Mouse (Mus musculus): ENCODE measurements at regions not wholly inside any gene's neighbourhood (a gene's known extent, or its start where the extent isn't known, plus 50 kb on each side); places are given as distances from the start of the nearest gene placed in this dataset.

DNA sequence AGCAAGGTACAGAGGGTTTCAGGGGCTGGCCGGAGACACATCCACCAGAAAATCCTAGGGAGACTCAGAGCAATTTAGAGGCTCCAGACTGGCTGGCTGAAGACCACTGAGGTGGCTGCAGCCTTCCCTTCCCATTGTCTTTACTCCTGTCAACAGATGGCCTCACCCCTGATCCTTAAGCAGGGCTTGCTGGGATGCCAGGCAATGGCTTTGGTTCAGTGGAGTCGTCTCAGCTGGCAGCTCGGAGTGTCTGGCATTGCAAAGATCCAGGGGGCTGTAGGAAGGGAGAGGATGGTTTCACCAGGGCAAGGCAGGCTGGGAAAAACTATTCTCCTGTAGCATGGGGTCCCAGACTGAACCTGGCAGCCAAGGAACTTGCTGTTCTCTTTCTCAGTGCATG, 395.8 kb downstream of the Tshz3 start:
- DNase-seq (ENCODE audit: low spot score): no peak

DNA sequence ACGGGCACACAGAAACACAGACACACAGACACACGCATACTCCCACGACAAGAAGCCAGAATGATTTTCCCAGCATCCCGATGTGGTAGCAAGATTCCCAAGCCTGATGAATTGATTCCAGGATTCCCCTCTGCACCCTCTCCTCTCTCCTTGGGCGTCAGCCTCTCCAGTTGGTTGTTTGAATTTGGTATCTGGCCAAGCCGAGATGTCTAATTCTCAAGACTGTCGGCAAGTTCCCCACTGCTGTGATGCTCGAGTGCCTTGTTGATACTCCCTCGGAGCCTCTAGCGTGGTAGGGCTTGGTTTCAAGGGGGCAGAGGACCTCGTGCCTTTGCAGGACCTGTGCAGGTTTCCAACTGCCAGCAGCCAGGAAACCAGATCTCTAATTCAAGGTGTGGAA, 397.9 kb downstream of the Tshz3 start:
- DNase-seq (ENCODE audit: low spot score): no peak

- DNase-seq (ENCODE audit: low spot score): no peak
Measured at GRCm38 (mm10) chr7:37096291-37096690, 398.4 kb downstream of the Tshz3 start.

- no peak for DNase-seq (ENCODE audit: low spot score)
Measured at GRCm38 (mm10) chr7:37098950-37099349, 401.0 kb downstream of the Tshz3 start.

GRCm38 (mm10) chr7:37104671-37105070, 406.8 kb downstream of the Tshz3 start:
- no peak for DNase-seq (ENCODE audit: low spot score)

- DNase-seq (ENCODE audit: low spot score): no peak
Measured at GRCm38 (mm10) chr7:37111071-37111470, 413.2 kb downstream of the Tshz3 start.

- DNase-seq (ENCODE audit: low spot score): no peak
Measured at GRCm38 (mm10) chr7:37120776-37121175, 422.9 kb downstream of the Tshz3 start.

GRCm38 (mm10) chr7:37140191-37140590, 442.3 kb downstream of the Tshz3 start:
- DNase-seq (ENCODE audit: low spot score): no peak

DNA sequence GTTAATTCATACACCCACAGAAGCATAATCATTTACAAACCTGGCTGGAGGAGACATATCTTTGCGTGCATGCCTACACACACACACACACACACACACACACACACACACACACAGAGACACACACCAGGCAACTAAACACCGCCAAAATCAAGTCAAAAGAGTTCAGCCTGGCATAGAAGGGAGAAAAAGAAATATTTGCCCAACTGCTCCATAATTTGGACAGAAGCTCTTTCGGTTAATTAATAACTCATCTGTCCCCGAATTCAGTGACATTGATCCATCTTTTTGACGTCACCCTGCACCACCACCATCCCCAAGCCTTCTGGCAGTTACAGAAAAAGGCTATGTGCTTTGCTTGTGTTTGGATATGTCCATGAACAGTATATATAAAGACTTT, 444.9 kb downstream of the Tshz3 start:
- no peak for DNase-seq (ENCODE audit: low spot score)

DNA sequence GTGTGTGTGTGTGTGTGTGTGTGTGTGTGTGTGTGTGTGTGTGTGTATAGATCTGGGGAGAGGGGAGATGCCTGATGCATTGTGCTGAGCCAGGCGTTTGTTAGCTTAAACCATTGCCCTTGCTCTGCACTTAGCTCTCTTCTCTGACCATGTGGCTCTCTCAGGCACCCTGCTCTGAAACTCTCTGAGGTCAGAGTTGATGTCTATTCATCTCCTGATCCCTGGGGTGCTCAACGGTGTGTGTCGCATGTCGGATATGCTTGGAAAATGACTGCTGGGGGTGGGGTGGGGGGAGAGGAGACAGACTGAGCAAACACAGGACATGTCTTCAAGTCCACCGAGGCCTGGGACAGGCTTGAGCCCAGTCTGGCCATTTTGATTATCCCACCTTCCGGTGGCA, 446.4 kb downstream of the Tshz3 start:
- no peak for DNase-seq (ENCODE audit: low spot score)

DNA sequence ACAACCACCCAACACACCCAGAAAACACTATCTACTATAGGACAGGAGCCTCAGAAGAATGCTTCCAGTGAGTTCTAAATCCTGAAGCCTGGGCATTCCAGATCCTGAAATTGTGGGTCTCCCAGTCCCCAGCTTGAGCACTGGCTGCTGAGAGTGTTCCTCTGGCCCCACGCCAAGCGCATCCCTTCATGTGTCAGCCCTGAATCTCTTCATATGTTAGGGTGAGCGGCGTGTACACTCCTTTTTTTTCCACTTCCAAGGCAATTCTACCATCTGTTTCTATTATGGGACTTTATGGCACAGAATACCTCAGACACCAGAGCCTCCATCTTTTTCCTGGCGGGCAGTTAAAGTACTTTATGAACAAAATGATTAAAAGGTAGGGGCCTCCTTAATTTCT, 451.8 kb downstream of the Tshz3 start:
- DNase-seq (ENCODE audit: low spot score): no peak

DNA sequence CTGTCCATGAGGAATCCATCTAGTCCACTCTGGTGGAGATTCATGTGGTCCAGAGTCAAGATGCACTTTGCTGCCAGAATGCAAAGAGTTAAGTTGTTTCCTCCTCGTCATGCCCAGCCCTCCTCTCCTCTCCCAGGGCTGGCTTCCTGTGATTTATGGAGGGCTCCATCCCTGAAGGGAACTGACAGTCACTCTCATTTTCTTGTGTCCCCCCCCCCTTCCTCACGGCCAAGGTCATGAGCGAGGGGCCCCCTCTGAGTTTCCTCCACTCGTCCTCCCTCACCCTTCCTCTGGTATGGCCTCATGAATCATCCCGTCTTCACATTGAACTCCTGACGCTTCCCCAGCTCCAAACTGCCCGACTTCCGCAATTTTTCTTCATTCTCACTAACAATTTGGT, 461.9 kb downstream of the Tshz3 start:
- DNase-seq (ENCODE audit: low spot score): no peak

- no peak for DNase-seq (ENCODE audit: low spot score)
Measured at GRCm38 (mm10) chr7:37168883-37169282, 471.0 kb downstream of the Tshz3 start.

GRCm38 (mm10) chr7:37175746-37176145, 477.8 kb downstream of the Tshz3 start:
- no peak for DNase-seq (ENCODE audit: low spot score)

- DNase-seq (ENCODE audit: low spot score): no peak
Measured at GRCm38 (mm10) chr7:37178256-37178655, 480.3 kb downstream of the Tshz3 start.

GRCm38 (mm10) chr7:37179907-37180306, 482.0 kb downstream of the Tshz3 start:
- DNase-seq (ENCODE audit: low spot score): no peak

- DNase-seq (ENCODE audit: low spot score): no peak
Measured at GRCm38 (mm10) chr7:37180416-37180815, 482.5 kb downstream of the Tshz3 start.

GRCm38 (mm10) chr7:37181109-37181508, 483.2 kb downstream of the Tshz3 start:
- no peak for DNase-seq (ENCODE audit: low spot score)

DNA sequence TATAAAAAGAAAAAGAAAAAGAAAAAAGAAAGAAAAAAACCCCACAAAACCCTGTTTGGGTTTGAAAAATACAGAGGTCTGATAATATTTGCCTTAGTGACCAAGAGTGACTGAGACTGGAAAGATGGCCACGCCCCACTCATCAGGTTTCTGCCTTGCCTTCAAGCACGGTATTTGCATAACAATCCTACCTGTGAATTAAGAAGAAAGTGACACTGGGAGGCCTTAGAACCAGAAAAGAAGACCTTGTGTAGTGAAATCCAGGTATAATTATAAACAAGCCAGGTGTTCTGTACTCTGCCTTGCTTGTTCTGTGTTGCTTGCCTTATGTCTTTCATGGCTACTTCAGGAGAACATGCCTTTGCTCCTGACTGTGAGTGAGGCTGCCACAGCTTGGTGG, 494.6 kb downstream of the Tshz3 start:
- no peak for DNase-seq (ENCODE audit: low spot score)

GRCm38 (mm10) chr7:37204800-37205199, 506.9 kb downstream of the Tshz3 start:
- no peak for DNase-seq (ENCODE audit: low spot score)

DNA sequence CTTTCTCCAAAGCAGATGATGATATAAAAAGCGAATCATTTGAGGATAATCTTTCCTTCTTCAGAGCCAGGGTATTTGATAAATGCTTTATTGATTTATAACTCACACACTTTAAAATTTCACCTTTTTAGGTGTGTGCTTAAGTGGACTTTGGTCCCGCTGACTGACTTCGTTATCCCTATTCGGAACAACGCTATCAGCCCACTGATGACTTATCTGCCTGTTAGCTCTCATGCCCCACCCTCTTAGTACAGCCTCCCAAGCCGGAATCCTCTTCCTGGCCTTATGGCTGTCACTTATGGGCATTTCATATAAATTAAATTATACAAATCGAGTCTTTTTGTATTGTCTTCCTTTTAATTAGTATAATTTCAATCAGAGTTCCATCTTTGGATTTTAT, 510.4 kb downstream of the Tshz3 start:
- no peak for DNase-seq (ENCODE audit: low spot score)

DNA sequence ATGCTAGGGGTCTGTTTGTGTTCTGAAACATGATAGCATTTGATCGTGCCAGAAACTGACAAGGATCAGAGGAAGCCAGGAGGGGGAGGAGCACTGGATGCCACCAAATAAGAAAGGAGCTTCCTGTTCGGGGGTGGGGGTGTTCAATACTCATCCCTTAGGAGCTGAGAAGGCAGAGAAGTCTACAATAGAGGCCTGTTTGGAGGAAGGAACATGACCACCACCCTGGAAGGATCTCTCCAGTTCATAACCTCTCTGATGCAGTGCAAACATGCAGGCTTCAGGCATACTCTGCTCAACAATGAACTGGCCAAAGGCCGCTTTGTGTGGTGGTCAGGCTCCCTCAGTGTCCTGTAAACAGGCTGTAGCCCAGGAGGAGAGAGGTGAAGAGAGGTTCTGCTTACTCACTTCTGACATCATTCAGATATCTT, 515.8 kb downstream of the Tshz3 start:
- DNase-seq (ENCODE audit: low spot score): no peak

DNA sequence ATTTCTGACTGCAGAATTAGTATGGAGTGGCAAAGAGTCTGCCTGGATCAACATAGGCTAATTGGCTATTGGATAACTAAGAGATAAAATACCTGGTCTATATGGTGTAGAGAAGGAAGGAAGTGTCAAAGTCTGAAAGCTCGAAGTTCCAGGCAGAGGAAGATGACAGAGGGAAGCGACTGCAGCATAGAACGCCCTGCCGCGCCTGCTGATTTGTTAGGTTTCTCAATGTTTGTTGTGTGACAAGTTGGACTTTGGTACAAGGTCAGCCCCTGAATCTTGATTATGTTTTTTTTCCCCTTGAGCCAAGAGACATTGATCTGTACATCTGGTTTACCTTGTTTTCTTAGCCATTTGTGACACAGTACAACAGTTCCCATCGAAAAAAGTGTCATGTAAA, 517.6 kb downstream of the Tshz3 start:
- no peak for DNase-seq (ENCODE audit: low spot score)

GRCm38 (mm10) chr7:37220476-37220875, 522.6 kb downstream of the Tshz3 start:
- no peak for DNase-seq (ENCODE audit: low spot score)

DNA sequence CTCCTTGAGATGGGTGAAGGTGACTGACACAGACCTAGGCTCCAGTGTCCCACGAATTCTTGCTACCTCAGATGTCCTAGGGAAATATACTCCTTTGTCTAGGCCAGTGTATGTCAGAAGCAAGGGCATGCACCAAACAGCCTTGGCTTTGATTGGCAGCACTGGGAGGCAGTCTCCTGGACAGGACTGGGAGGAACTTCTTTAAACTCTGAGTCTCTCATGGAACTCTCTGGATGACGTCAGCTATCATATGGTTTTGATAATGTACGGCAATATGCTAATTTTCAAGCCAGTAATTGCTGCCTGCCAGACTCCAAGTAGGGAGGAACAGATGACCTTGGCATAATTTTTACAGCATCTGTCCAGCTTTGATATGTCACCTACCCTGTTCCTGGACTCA, 528.5 kb downstream of the Tshz3 start:
- no peak for DNase-seq (ENCODE audit: low spot score)
